Mouse (Mus musculus) heart, embryonic 11.5 days (tissue): ENCODE measurements around the gene Zfp955a. TPM values are rescaled to one million over a fixed set of nuclear protein-coding genes. Genes with fewer than 3 reads are reported as not detected.
"Not testable (repeated sequence)": the region's sequence is repeated elsewhere in the genome, so short reads cannot be mapped to it uniquely, and the experiment has no call there.

Source experiments
- ATAC-seq: fragments of 200-750 bp; cut with Nextera tagmentation; replicated peaks from 2 replicates; pipeline ENCODE4 v1.8.0; 2017; ENCODE audit warnings: moderate library complexity; ENCODE audit not compliant: insufficient number of reproducible peaks, low FRiP score, low TSS enrichment
- H3K27ac ChIP-seq: fragments of 300-500 bp; sonication (generic); 2 replicates; pipeline ENCODE4 v1.5.1; 2014; ENCODE audit warnings: mild to moderate bottlenecking, low read depth, low read length
- H3K27me3 ChIP-seq: fragments of 300-500 bp; sonication (generic); 2 replicates; pipeline ENCODE4 v1.6.1; 2014; ENCODE audit warnings: mild to moderate bottlenecking, low read length, mixed read lengths; ENCODE audit not compliant: control insufficient read depth, insufficient read depth
- H3K36me3 ChIP-seq: fragments of 300-500 bp; sonication (generic); 2 replicates; pipeline ENCODE4 v1.6.1; 2014; ENCODE audit warnings: mild to moderate bottlenecking, low read length, moderate library complexity, mixed read lengths; ENCODE audit not compliant: control insufficient read depth, insufficient read depth
- H3K4me1 ChIP-seq: fragments of 300-500 bp; sonication (generic); 2 replicates; pipeline ENCODE4 v1.6.1; 2014; ENCODE audit warnings: low read length; ENCODE audit not compliant: control insufficient read depth, insufficient read depth
- H3K4me2 ChIP-seq: fragments of 300-500 bp; sonication (generic); 2 replicates; pipeline ENCODE4 v1.6.1; 2014; ENCODE audit warnings: mild to moderate bottlenecking, moderate library complexity
- H3K4me3 ChIP-seq: fragments of 300-500 bp; sonication (generic); 2 replicates; pipeline ENCODE4 v1.5.1; 2014; ENCODE audit warnings: low read depth, low read length
- H3K9ac ChIP-seq: fragments of 300-500 bp; sonication (generic); 2 replicates; pipeline ENCODE4 v1.6.1; 2014; ENCODE audit warnings: mild to moderate bottlenecking, low read depth, low read length, moderate library complexity
- H3K9me3 ChIP-seq: fragments of 300-500 bp; sonication (generic); replicated peaks from 2 replicates; pipeline ENCODE4 v1.6.1; 2016; ENCODE audit warnings: low read length; ENCODE audit not compliant: control insufficient read depth
- WGBS: fragments of 180-500 bp; shearing (Covaris S2); extraction: QIAGEN DNeasy Blood & Tissue Kit; methylation state at CpG from one replicate; pipeline ENCODE4 v1.1.7; 2014; ENCODE audit not compliant: insufficient replicate concordance; 5-methylcytosine and 5-hydroxymethylcytosine counted together
- polyA plus RNA-seq: library from polyadenylated mRNA; unstranded; fragments of >200 nt; fragmentation: Nextera tagmentation; extraction: Ambion mirVana; gene quantifications from 2 replicates; pipeline ENCODE4 v1.2.1, GENCODE M21; 2014

Gene Zfp955a
- 12.0 and 14.3 TPM in 2 replicates for polyA plus RNA-seq

DNA sequence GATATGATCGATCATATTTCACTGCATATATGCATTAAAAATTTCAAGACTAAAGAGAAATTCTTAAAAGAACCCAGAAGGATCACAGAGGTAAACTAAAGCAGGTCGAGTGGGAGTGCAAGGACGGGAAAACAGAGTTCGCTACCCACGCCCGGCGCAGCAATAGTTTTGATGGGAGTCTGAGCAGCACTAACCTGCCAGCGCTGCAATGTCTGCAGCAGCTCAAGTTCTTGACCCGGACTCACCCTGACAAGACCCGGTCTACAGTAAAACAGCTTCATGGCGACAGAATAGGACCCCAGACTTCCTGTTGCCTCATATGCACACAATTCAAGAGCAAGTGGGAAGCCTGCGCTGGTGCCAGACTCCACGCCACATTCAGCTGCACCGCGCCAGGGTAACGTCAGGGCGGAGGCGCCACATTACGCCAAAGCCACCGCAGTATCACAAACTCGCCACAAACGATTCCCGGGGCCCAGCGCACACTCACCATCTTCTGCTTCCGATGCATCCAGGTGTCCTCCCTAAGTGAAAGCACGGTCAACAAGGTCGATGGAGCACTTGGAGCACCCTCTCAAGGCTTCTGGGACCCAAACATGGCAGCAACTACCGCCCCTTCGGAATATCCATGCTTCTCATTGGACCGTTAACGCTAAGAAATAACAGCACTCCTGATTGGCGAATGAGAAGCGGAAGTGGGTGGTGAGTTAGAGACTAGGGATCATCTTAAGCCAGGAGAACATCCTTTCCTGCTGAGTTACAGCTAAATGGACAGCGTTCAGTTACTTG, at the start of gene Zfp955a:
TSS of gene Zfp955a (minus strand) at position 616 of the 789 bp plus-strand sequence.
- not testable (repeated sequence) for H3K4me3 ChIP-seq, H3K27me3 ChIP-seq, H3K36me3 ChIP-seq, H3K27ac ChIP-seq, H3K4me1 ChIP-seq, H3K4me2 ChIP-seq, H3K9me3 ChIP-seq, H3K9ac ChIP-seq
- ATAC-seq = peak; percentile 93
- 27% methylated on average over 1 of the region's 34 CpGs for WGBS

DNA sequence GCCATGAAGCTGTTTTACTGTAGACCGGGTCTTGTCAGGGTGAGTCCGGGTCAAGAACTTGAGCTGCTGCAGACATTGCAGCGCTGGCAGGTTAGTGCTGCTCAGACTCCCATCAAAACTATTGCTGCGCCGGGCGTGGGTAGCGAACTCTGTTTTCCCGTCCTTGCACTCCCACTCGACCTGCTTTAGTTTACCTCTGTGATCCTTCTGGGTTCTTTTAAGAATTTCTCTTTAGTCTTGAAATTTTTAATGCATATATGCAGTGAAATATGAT, 34.9 kb upstream of the Zfp955a start:
- H3K4me1 ChIP-seq, H3K9ac ChIP-seq, H3K27me3 ChIP-seq, H3K9me3 ChIP-seq, H3K4me2 ChIP-seq, H3K36me3 ChIP-seq, H3K27ac ChIP-seq, H3K4me3 ChIP-seq: not testable (repeated sequence)
- WGBS = no CpG with 5 or more reads among the region's 9 CpGs
- peak; percentile 61 for ATAC-seq

DNA sequence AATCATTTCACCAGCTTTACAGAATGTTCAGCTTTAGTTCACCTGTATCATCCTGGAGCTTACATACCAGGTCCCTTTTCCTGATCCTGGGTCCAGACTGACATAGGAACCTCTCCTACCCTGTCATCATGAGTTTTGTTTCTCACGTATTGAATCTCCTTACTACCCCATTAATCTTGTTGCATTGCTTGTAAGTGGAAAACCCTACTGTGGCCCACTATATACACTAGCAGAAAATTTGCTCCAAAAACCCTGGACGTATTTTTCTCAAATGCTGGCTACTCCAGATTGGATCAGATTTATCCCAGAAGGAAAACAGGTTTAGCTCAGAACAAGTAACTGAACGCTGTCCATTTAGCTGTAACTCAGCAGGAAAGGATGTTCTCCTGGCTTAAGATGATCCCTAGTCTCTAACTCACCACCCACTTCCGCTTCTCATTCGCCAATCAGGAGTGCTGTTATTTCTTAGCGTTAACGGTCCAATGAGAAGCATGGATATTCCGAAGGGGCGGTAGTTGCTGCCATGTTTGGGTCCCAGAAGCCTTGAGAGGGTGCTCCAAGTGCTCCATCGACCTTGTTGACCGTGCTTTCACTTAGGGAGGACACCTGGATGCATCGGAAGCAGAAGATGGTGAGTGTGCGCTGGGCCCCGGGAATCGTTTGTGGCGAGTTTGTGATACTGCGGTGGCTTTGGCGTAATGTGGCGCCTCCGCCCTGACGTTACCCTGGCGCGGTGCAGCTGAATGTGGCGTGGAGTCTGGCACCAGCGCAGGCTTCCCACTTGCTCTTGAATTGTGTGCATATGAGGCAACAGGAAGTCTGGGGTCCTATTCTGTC, 34.3 kb upstream of the Zfp955a start, which contains the start of gene Zfp955b:
TSS of gene Zfp955b (plus strand) at position 506 of the 837 bp plus-strand sequence.
- H3K27ac ChIP-seq, H3K4me1 ChIP-seq, H3K4me3 ChIP-seq, H3K27me3 ChIP-seq, H3K9me3 ChIP-seq, H3K36me3 ChIP-seq, H3K9ac ChIP-seq: not testable (repeated sequence)
- H3K4me2 ChIP-seq = peak within 1 kb of the TSS; percentile 19; the same call in 1 of the 2 replicates
- WGBS = no CpG with 5 or more reads among the region's 25 CpGs
- ATAC-seq = peak; percentile 95

DNA sequence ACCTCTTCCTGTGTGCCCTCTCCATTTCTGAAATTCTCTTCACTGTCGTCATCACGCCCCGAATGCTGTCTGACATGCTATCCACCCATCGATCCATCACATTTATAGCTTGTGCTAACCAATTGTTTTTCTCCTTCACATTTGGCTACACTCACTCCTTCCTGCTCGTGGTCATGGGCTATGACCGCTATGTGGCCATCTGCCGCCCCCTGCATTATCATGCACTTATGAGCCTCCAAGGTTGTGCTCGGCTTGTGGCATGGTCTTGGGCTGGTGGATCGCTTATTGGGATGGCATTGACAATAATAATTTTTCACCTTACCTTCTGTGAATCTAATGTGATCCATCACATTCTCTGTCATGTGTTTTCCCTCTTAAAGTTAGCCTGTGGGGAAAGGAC, 14.0 kb upstream of the Zfp955a start:
- no peak overlapping the region for H3K4me3 ChIP-seq
- peaks cover 3% of the 10 kb centered on the region for H3K27me3 ChIP-seq
- H3K9me3 ChIP-seq = no peaks in the 10 kb centered on the region
- 78% methylated on average over 9 of the region's 9 CpGs for WGBS
- ATAC-seq = no peak
- H3K4me2 ChIP-seq = no peak overlapping the region
- H3K27ac ChIP-seq = no peak overlapping the region
- no peak overlapping the region for H3K9ac ChIP-seq
- H3K36me3 ChIP-seq = no peaks in the 10 kb centered on the region
- H3K4me1 ChIP-seq = no peaks in the 10 kb centered on the region

DNA sequence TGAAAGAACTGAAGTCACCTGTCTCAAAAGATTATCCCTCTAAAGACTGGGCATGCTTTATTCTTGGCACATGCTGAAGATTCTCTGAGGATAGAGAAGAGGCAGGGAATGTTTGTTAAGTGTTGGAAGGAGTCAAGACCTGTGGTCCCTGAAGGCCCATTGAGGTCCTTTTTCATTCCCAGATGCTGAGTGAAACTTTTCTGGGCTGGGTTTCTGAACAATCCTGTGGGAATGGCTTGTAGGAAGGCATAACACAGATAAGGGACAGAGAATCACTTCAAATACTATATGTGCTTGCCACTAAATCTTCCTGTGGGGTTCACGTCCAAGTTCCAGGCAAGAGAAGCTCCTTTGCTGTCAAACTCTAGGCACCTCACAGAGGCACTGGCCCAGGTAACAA, 9.4 kb upstream of the Zfp955a start, which contains the start of gene Olfr63:
TSS of gene Olfr63 (plus strand) at position 301 of the 400 bp plus-strand sequence.
- H3K4me3 ChIP-seq = no peak within 1 kb of the TSS
- no peak for ATAC-seq
- no peaks in the 10 kb centered on the region for H3K4me1 ChIP-seq
- no peaks in the 10 kb centered on the region for H3K9me3 ChIP-seq
- H3K9ac ChIP-seq = no peak within 1 kb of the TSS
- H3K27me3 ChIP-seq = peaks cover 3% of the 10 kb centered on the region
- H3K4me2 ChIP-seq = no peak within 1 kb of the TSS
- H3K27ac ChIP-seq = no peak within 1 kb of the TSS
- WGBS = 65% methylated on average over 1 of the region's 1 CpGs
- H3K36me3 ChIP-seq = no peaks in the 10 kb centered on the region

DNA sequence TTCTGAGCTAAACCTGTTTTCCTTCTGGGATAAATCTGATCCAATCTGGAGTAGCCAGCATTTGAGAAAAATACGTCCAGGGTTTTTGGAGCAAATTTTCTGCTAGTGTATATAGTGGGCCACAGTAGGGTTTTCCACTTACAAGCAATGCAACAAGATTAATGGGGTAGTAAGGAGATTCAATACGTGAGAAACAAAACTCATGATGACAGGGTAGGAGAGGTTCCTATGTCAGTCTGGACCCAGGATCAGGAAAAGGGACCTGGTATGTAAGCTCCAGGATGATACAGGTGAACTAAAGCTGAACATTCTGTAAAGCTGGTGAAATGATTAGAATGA, 343 bp upstream of the Zfp955a start:
- no CpG with 5 or more reads among the region's 2 CpGs for WGBS
- H3K4me3 ChIP-seq, H3K4me1 ChIP-seq, H3K9me3 ChIP-seq, H3K4me2 ChIP-seq, H3K36me3 ChIP-seq, H3K27me3 ChIP-seq, H3K9ac ChIP-seq, H3K27ac ChIP-seq: not testable (repeated sequence)
- 0 out of 2 replicates have a peak, but pooled peaks have one; percentile 12 for ATAC-seq

DNA sequence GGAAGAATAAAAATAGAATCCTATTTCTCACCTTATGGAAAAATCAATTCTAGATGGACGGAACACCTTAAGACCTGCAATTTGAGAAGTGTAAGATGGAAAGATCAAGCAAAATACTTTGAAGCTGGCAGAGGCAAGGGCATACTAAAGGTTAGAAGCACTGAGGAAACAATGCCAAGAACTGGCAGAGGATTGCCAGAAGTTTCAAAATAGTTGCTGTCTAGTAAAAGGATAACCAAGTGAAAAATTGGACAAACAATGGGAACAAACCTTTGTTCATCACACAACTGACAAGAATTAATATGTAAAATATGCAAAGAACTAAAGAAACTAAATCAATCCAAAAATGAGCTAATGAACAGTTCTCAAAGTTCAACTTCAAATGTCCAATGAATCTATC, 18.3 kb downstream of the Zfp955a start:
- H3K9ac ChIP-seq, ATAC-seq, H3K9me3 ChIP-seq, H3K27me3 ChIP-seq, H3K27ac ChIP-seq, H3K4me1 ChIP-seq, H3K4me2 ChIP-seq, H3K4me3 ChIP-seq: not testable (repeated sequence)
- H3K36me3 ChIP-seq = peaks cover 12% of the 10 kb centered on the region
- 86% methylated on average over 1 of the region's 1 CpGs for WGBS

DNA sequence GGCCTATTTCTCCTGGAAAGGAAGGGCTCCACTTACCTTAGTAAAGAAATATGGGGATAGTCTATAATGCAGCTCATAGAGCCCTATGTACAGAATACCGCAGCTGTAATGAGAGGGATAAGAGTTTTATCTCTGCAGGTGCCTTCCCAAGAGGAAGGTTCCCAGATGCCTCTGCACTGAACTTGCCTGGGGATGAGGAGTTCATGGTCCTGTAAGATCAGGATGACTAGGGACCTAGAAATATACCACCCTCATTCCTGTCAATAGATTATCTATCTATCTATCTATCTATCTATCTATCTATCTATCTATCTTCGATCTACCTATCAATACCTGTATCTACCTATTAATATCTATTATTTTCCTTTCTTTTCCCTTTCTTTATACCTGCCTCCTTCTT, 33.4 kb downstream of the Zfp955a start, which contains the start of gene Olfr1564:
TSS of gene Olfr1564 (minus strand) at position 101 of the 400 bp plus-strand sequence.
- no peak within 1 kb of the TSS for H3K27ac ChIP-seq
- no peak within 1 kb of the TSS for H3K4me3 ChIP-seq
- peaks cover 3% of the 10 kb centered on the region; the same call in 1 of the 2 replicates for H3K9me3 ChIP-seq
- H3K27me3 ChIP-seq = no peaks in the 10 kb centered on the region
- H3K9ac ChIP-seq = no peak within 1 kb of the TSS
- no peaks in the 10 kb centered on the region for H3K36me3 ChIP-seq
- H3K4me2 ChIP-seq = no peak within 1 kb of the TSS
- 70% methylated on average over 2 of the region's 2 CpGs for WGBS
- no peak for ATAC-seq
- H3K4me1 ChIP-seq = no peaks in the 10 kb centered on the region
